Mouse (Mus musculus): ENCODE data around the gene Ank2.
A peak's percentile ranks its signal among the peaks of the same experiment; 100 is the strongest.
"Not testable (repeated sequence)": the region's sequence is repeated elsewhere in the genome, so short reads cannot be mapped to it uniquely, and the experiment has no call there.

The Ank2 gene

DNA sequence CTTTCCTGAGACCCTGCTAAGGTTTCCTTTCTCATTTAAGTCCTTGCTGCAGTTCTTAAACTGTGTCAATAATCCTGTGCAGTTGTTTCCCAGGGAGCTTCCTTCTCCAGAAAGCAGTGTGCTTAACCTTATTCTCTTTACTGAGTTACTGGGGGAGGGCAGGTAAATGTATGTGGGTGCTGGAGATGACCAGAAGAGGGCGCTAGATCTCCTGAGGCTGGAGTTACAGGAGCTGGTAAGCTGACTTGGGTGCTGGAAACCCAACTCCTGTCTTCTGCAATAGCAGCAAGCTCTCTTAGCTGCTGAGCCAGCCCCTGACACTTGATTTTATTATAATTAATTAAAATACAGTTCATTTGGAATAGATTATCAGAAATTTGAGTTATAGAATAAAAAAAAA lies 84.7 kb downstream of the Ank2 start:
- DNase-seq (ENCODE audit: low read depth) = peak; percentile 5

DNA sequence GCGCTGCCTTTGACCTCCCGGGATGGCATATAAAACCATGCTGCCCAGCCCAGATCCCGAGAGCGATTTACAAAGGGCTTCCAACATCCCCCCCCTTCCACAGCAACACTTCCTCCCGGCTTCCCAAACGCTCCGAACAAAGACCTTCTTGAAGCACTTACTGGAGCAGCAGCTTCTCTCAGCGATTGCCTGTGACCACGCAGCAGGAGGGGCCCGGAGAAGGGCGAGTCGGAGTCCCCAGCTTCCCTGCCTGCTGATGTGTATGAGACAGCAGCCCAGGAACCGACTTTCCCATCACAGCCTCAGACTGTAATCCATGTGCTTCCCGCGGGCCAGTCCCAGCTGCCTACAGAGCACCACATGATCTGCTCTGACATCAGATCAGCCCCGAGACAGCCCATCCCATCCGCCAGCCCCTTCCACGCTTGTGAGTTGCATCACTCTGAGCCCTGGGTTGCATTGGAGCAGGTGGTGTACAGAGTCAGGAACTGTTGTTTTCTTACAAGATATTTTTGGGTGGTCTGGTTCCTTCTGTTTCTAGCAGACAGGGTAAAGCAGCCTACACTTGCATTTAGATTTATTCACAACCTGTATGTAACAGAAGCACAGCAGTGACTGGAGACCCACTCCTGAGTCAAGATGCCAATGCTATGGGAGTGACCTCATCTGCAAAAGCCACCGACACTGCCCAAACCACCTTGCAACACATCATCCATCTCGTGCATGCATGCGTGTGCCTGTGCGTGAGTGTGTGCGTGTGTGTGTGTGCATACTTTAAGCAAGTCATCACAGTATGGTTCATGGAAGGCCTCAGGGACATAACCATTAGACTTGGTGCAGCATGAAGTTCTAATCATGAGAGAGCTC lies 90.2 kb downstream of the Ank2 start:
- no peak for DNase-seq (ENCODE audit: low read depth)

DNA sequence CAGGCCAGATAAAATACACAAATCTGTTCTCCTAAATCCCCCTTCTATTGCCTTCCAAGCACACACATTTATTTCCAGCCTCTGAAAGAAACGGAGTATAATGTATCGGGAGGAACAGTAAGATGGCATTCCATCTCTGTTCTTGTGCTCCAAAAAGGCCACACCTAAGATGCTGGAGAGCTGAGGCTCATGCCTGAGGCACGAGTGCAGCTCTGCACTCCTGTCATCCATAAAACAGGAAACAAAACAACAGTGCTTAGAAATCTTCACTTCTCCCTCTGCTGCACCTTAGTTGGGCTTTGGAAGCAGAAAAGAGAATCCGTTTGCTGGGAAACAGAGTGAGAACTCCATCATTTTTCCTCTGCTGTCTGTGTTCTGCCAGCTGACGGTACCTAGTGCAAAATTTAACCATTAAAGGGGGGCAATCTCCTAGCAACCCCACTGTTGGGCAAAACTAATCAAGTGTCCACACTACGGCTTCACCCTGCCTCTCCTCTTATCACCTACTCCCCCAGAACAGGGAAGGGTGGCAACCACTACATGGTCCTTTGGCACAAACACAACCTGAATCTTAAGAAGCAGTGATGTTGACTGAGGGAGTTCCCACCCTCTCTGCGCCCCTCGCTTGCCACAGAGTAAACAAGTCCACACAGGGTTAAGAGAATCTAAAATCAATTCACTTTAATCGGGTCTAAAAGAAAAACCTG lies 91.1 kb downstream of the Ank2 start:
- no peak for DNase-seq (ENCODE audit: low read depth)

DNA sequence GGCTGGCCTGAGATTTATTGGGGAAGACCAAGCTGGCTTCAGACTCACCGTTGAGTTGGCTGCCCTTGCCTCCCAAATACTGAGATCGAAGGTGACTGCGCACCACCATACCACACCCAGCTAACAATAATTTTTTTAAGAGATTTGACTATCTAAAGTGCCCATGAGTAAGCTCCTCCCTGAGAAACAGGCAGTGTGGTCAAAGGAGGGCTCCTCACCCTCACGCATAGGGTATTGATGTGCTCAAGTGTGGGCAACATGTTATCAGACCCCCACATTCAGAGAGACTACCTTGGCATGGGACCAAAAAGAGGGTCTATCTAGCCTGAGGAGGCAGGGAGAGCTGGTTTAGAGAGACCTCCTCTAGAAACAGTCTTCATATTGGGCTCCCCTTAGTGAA lies 92.3 kb downstream of the Ank2 start:
- no peak for DNase-seq (ENCODE audit: low read depth)

DNA sequence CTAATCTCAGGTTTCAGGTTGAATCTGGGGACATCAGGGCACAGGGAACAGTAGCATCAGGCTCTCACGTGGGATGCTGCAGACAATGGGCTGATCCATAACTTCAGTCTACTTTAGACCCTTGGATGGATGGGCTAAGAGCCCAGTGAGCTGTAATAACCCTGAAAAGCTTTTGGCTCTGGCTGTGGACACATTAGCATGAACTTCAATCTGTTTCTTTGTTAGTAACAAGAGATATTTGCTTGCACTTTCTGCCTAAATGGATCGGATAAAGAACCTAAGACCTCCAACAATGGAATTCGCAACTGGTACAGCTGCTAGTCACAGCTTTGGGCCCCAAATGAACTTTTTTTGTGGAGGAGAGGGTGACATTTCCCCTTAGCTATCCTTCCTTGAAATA lies 94.8 kb downstream of the Ank2 start:
- DNase-seq (ENCODE audit: low read depth) = no peak

DNA sequence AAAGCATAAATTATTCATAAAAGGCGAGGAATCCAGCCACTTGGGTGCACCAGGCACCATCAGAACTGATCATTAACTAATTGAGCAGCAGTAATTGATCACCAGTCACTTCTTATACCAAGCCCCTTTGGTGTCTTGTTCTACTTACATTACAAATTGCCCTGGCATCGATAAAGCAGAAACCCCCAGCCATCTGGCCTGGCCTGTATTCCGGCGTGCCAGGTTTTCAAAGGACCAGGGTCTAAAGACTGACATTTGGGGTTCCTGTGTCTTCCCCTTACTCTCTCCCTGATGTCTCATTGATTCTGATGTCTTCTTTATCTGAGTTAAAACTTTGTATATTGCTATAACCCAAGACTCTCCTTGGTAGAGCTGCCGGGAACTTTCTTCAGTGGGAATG lies 98.2 kb downstream of the Ank2 start:
- no peak for DNase-seq (ENCODE audit: low read depth)

DNA sequence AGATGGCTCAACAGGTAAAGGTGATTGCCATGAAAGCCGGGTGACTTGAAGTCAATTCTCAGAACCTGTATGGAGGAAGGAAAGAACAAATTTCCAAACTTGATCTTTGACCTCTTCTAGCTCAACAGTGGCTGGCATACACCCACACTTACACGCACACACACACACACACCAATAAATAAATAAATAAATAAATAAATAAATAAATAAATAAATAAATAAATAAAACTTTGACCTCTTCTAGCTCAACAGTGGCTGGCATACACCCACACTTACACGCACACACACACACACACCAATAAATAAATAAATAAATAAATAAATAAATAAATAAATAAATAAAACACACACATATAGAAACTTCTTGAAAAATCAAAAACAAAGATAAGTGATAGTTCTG lies 98.7 kb downstream of the Ank2 start:
- DNase-seq (ENCODE audit: low read depth) = not testable (repeated sequence)

DNA sequence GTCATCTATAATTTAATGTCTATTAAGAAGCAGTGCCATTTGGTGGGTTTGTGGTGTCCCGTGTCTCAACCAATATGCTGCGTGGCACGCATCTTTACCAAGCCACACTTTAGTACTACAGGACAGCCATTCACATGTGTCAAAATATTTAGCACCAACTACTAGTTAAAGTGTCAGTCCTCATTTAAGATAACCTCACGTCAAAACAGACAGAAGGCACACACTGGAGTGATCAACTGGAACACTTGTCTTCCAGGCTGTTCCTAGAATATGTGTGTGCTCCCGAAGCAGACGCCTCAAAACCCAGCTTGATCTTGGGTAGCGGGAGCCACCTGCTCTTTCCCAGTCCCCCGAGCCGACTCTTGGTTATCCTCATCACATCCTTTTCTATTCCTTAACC lies 101.4 kb downstream of the Ank2 start:
- no peak for DNase-seq (ENCODE audit: low read depth)

DNA sequence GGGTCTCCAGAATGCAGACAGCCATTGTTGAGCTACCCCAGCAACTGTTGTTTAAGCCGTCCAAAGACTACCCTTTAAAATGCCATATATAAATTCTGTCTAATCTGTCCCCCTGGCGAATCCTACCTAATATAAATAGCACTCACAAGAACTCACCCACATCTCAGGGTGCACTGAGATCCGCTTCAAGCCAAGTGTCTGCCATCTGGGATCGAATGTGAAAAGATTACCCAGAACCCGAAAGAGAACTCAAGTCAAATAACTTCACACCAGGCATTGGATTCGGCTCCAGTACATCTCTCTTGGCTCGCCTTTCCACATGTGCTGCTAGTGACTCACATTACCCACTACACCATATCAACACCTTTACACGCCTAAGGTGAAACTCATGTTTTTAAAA lies 103.9 kb downstream of the Ank2 start:
- DNase-seq (ENCODE audit: low read depth) = no peak

DNA sequence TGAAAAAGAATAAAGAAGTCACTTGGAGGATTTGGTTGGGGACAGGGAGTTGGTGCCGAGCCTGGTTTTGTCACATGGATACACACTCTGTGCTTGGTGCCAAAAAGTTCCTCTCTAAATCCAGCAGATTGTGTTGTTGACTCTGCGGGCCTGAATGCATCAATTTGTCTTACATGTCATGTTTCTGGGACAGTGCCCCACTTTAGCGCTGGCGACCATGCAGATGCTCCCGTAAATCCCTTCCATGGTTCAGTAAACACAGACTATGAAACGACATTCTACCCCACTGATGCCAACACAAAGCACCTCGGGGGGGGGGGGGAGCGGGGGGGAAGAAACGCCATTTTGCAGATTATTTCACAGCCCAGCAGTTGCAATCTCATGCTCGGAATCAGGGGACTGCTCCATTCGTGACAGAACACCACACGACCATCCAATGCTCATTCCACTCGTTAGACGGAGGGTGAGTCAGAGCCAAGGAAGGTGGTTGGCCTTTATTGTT lies 112.1 kb downstream of the Ank2 start:
- no peak for DNase-seq (ENCODE audit: low read depth)

DNA sequence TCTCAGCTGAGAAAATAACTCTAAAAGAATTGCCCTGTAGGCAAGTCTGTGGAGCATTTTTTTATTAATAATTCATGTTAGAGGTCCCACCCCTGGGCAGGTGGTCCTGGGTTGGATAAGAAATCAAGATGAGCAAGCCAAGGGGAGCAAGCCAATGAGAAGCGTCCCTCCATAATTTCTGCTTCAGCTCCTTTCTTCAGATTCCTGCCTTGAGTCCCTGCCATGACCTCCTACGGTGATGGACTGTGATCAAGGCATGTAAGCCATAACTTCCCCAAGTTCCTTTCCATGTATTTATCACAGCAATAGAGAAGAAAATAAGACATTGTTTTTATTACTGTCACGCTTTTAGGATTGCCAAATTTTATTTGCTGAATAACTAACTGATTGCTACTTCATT lies 115.9 kb downstream of the Ank2 start:
- DNase-seq (ENCODE audit: low read depth) = no peak

DNA sequence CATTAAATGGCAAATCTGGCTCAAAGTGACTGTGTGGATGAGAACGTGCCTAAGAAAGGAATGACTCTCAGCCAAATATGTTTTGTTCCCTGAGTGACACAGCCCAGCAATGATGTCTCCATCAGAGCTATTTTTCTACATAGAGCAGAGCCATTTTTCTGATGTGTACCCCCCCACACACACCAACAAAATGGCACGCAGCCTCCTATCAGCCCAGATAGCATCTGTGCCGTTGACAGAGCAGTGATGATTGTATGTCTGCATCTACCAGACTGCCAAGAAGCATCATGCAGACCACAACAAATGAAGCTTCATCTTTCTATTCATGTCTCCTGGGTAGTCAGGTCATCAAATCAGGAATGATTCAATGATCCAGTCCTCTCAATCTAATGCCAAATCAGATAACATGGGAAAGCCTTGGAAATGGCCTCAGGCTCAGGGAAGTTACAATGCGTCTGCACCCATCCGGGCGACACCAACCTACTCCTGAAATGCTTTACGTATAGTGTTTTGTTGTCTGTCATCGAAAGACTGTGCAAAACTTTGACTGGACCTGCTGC lies 122.2 kb downstream of the Ank2 start:
- DNase-seq (ENCODE audit: low read depth) = no peak

DNA sequence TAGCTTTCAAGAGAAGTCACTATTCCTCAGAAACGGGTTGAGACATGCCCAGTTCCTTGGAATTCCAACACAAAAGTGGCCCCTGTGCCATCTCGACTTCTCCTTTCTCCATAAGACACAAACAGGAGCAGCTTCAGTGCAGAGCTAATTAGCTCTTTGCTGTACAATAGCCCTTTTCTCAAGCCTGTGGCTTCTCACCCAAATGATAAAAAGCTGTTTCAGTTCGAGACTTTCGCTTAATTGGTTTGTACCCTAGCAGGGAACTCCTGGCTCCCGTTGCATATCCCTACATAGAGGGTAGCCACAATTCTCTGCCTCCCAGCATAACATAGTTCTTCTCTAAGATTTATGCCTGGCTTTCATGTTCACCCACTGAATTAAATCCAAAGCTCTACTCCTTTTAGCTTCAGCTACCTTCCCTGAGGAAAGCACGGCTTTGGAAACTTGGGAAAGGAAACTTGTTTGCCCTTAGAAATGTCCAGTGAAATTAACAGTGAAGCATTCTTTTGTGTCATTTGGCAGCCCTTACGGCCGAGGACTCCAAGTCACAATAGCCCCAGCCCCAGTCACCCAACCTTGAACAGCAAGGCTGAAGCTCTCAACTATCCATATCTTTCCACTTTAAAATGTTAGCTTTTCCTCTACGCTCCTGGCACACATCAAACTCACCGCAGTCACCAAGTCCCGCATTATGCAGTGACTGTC lies 123.0 kb downstream of the Ank2 start:
- no peak for DNase-seq (ENCODE audit: low read depth)

DNA sequence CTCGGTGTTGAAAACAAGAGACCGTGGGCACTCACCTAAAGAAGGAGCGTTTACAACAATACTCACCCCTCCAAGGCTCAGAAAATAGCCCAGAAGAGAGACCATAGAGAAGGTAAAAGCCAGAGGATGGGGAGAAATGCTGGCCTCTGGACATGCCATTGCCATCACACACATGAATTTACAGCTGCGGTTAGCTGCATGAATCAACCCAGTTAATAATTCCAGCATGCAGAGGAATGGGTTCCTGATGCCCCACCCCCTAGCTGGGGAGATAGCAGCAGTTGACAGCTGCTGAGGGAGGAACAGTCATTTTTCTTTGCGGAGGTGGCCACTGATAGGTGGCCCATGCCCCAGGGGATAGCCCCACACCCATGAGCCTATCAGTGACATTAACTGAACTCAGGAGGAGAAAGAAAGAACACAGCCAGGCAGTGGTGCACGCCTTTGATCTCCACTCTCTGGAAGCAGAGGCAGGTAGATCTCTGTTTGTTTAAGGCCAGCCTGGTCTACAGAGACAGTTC lies 124.9 kb downstream of the Ank2 start:
- no peak for DNase-seq (ENCODE audit: low read depth)

DNA sequence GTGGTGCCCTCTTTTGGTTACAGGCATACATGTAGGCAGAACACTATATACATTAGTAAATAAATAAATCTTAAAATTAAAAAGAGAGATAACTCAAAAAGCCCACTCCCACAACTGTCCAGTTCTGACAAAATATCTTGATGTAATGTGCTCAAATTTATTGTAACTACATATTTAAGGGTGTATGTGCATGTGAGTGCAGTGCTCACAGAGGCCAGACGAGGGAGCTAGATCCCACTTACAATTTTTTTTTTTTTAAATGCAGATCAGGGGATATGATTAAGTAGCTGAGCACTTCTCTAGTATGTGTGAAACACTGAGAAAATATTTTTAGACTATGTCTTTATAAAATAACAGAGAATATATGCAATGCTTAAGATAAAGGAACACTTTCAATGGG lies 127.4 kb downstream of the Ank2 start:
- DNase-seq (ENCODE audit: low read depth) = no peak

DNA sequence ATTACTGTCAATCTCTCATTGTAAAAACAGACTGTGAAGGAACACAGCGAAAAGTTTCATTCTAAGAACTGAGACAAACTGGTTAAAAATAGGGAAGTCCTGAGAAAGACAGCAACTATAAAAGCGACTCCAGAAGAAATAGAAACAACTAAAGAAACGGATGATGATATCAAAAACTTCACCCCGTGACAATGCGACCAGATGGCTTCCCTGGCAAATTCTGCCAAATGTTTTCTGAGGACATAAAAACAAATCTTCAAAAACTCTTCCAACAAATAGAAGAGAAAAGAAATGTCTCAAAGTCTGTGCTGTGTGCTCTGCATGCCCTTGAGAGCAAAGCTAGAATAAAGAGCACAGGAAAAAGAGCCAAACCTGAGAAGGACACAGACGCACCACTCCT lies 129.6 kb downstream of the Ank2 start:
- DNase-seq (ENCODE audit: low read depth) = no peak

DNA sequence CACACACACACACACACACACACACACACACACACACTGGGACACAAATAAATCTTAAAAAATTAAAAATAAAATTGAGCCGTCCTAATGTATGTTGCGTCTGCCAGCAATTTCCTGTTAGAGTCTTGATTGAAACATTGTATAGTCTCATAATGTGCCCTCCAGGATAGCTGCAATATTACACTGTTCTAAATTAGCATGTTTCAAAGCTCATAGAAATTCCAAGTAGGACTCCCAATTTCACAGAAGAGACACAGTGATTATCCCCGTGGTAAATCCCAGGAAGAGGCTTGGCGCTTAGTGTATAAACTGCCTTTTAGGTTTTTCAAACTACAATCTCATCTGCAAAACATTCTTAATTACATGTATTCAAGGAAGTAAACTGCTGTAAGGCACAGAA lies 131.7 kb downstream of the Ank2 start:
- no peak for DNase-seq (ENCODE audit: low read depth)

DNA sequence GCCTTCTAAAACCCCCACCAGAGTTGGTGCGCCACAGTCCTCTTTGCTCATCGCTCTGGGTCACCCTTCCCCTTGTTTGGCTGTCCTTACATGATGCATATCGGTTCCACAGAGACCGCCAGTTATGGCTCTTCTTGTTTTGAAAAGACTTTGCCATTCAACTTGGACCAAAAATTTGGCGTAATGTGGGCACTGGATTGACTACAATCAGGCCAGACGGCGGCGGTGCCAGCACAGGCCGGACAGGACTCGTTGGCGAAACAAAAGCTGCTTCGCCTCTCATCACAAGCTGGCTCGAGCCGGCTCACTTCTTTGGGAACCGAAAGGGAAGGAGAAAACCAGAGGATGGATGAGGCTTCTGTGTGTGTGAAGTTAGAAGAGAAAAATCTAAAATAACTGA lies 135.6 kb downstream of the Ank2 start:
- DNase-seq (ENCODE audit: low read depth) = no peak

DNA sequence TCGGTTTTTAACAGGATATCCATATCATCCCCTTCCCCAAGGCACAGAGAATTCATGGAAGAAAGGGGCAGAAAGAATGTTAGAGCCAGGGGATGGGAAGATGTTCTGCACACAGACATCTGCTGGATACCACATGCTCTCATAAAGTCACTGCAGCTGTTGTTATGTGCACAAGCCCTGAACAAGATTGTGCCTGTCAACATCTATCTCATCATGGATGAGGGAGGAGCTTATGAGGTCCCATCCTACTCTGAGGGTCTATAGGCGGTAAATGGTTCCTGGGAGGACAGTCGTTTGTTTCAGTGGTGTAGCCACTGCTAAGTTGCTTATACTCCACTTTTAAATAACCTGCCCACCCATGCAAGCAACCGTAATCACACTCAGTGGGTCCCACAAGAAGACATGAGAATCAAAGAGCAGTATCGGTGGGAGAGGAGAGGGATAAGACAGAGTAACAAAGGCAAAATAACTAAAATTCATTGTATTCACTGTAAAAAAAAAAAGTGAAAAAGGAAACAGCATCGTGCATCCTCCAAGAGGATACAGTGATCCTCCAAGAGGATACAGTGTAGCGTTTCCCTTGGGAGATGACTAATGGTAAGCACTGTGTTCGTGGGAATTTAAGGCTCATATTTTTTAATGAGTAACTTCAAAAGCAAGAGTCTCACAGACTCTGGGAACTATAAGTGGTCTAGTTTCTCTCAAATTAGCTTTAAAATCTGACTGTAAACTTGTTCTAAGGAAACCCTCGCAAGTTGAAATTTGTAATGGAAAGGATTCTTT lies 136.3 kb downstream of the Ank2 start:
- DNase-seq (ENCODE audit: low read depth) = no peak

DNA sequence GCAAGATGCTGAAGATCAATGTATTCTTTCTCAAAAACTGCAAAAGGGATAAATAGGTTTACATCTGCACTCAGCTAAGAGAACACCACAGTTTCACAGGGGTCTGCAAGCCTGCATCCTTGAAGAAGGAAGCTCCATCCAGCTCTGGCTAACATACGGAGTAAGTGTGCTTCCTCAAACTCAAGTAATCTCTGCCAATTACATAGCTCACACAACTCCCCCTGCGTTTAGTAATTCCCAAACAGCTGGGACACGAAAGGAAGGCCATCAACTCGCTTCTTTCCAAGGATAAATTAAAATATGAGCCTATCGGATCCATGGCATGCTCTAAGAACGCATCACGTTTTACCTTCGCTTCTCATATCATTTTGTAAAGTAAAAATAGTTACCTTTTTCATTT lies 137.3 kb downstream of the Ank2 start:
- no peak for DNase-seq (ENCODE audit: low read depth)

DNA sequence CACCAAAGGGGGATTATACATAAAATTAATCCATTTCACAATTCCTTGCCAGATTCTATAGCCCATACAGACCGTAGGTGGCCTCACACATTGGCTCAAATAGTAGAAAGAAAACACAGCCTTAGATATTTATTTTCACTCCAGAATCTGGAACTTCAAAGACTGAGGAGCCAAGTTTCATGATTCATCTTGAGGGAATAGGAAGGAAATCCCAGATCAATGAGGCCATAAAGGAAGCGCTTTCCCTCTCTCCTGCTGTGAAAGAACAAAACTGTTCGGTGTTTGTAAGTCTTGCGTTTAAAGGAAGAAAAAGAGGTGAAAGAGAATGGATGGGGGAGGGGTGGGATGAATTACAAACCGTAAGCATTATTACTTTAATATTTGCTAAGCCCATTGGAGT lies 137.8 kb downstream of the Ank2 start:
- no peak for DNase-seq (ENCODE audit: low read depth)

DNA sequence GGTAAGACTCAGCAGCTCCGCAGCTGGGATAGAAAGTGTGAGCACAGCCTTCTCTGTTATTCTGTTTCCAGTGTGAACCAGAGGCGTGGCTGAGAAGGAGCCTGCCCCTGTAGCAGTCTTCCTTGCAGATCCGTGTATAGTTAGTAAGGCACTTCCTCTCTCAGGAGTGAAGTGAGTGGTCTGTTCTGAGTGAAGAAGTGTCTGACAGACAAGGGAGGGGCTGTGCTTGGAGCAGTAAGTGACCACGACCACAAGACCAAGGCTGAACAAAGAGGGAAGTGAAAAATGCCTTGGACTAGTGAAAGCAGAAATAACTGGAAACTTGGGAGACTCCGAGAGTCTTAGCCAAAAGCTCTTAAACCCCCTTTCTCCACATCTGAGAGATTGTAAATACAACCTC lies 143.9 kb downstream of the Ank2 start:
- DNase-seq (ENCODE audit: low read depth) = no peak

All from 416B (cell line).